Mouse (Mus musculus) myocyte (in vitro differentiated cells): ENCODE measurements around the gene Gch1. TPM values are rescaled to one million over a fixed set of nuclear protein-coding genes. Genes with fewer than 3 reads are reported as not detected.

ENCODE experiments used
- H3K27me3 ChIP-seq: one replicate; pipeline ENCODE4 v1.6.1; 2011; ENCODE audit not compliant: control insufficient read depth, insufficient read depth, insufficient read length
- H3K36me3 ChIP-seq: one replicate; pipeline ENCODE4 v1.6.1; 2011; ENCODE audit not compliant: control insufficient read depth, insufficient read depth
- H3K4me2 ChIP-seq: one replicate; pipeline ENCODE4 v1.6.1; 2011; ENCODE audit warnings: low read depth, control low read depth
- H3K4me3 ChIP-seq: one replicate; pipeline ENCODE4 v1.5.1; 2011; ENCODE audit warnings: mild to moderate bottlenecking, control low read depth, moderate library complexity
- H3K79me2 ChIP-seq: one replicate; pipeline ENCODE4 v1.6.1; 2011; ENCODE audit not compliant: control insufficient read depth, insufficient read depth
- H3ac ChIP-seq: one replicate; pipeline ENCODE4 v1.6.1; 2011; ENCODE audit not compliant: control insufficient read depth, insufficient read length
- CEBPB ChIP-seq: IDR thresholded peaks from 2 replicates; pipeline ENCODE4 v1.6.1; 2011; ENCODE audit warnings: mild to moderate bottlenecking, moderate library complexity; ENCODE audit not compliant: poor library complexity, insufficient read depth, severe bottlenecking
- E2F4 ChIP-seq: IDR thresholded peaks from one replicate; pipeline ENCODE4 v1.6.1; 2011; ENCODE audit warnings: mild to moderate bottlenecking, control low read depth, moderate library complexity; ENCODE audit not compliant: insufficient read depth
- MAX ChIP-seq: IDR thresholded peaks from one replicate; pipeline ENCODE4 v1.6.1; 2011; ENCODE audit warnings: low read depth, mild to moderate bottlenecking, control low read depth
- MYOD1 ChIP-seq, 3 experiments: IDR thresholded peaks; one replicate each; pipeline ENCODE4 v1.6.1; 2011; ENCODE audit warnings: control low read depth in 2 of 3, low read depth in 2 of 3, mild to moderate bottlenecking in 2 of 3, moderate library complexity in 1 of 3; ENCODE audit not compliant: insufficient read length in 2 of 3, control insufficient read depth in 1 of 3
- MYOG ChIP-seq, 3 experiments: IDR thresholded peaks; one replicate each; pipeline ENCODE4 v1.6.1; 2011; ENCODE audit warnings: control low read depth in 2 of 3, low read depth in 2 of 3, mild to moderate bottlenecking in 2 of 3; ENCODE audit not compliant: insufficient read length in 2 of 3, control insufficient read depth in 1 of 3, insufficient read depth in 1 of 3
- POLR2A ChIP-seq: IDR thresholded peaks from one replicate; pipeline ENCODE4 v1.6.1; 2011; ENCODE audit warnings: low read depth, mild to moderate bottlenecking, control low read depth, moderate library complexity; ENCODE audit not compliant: insufficient read length
- POLR2AphosphoS2 ChIP-seq: IDR thresholded peaks from one replicate; pipeline ENCODE4 v1.6.1; 2011; ENCODE audit warnings: low read depth, control low read depth; ENCODE audit not compliant: insufficient read length
- REST ChIP-seq: IDR thresholded peaks from one replicate; pipeline ENCODE4 v1.6.1; 2011; ENCODE audit warnings: mild to moderate bottlenecking, control low read depth, moderate library complexity; ENCODE audit not compliant: insufficient read depth, insufficient read length
- SRF ChIP-seq: IDR thresholded peaks from one replicate; pipeline ENCODE4 v1.6.1; 2011; ENCODE audit warnings: low read depth; ENCODE audit not compliant: control insufficient read depth, insufficient read length
- TCF12 ChIP-seq: IDR thresholded peaks from one replicate; pipeline ENCODE4 v1.6.1; 2011; ENCODE audit warnings: mild to moderate bottlenecking, control low read depth; ENCODE audit not compliant: poor library complexity, insufficient read depth, severe bottlenecking
- TCF3 ChIP-seq: IDR thresholded peaks from one replicate; pipeline ENCODE4 v1.6.1; 2011; ENCODE audit warnings: low read depth, control low read depth; ENCODE audit not compliant: insufficient read length
- USF1 ChIP-seq: IDR thresholded peaks from one replicate; pipeline ENCODE4 v1.6.1; 2011; ENCODE audit warnings: low read depth, mild to moderate bottlenecking, control low read depth, moderate library complexity
- polyA plus RNA-seq: library from polyadenylated mRNA; unstranded; fragments of >200 nt; fragmentation: generic; extraction: Trizol; gene quantifications from one replicate; pipeline ENCODE4 v1.2.1, GENCODE M21; 2012; ENCODE audit warnings: missing spikeins

Gch1 gene
- polyA plus RNA-seq, 1 experiment = 15.0 TPM

GRCm38 (mm10) chr14:47224476-47225325 is 35.5 kb upstream of the Gch1 start:
- Histone ChIP-seq H3K4me2 (no peak overlapping the region), H3K36me3 (no peaks in the 10 kb centered on the region), H3K79me2 (no peaks in the 10 kb centered on the region), H3ac (no peak overlapping the region), H3K4me3 (no peak overlapping the region), H3K27me3 (no peaks in the 10 kb centered on the region)
- TF ChIP-seq POLR2AphosphoS2 (no peak), TCF12 (no peak), REST (no peak), SRF (no peak), POLR2A (no peak), MYOG (IDR thresholded peaks at IDR 0.05; ENCODE audit: control insufficient read depth in 1 of 3, insufficient read depth in 1 of 3, insufficient read length in 2 of 3, low read depth in 2 of 3) (no peak), MYOD1 (IDR thresholded peaks at IDR 0.05; ENCODE audit: control insufficient read depth in 1 of 3, insufficient read length in 2 of 3, low read depth in 2 of 3) (no peak), USF1 (no peak)

- Histone ChIP-seq H3K4me2 (no peak overlapping the region), H3K27me3 (no peaks in the 10 kb centered on the region)
Observed at GRCm38 (mm10) chr14:47222631-47223450, 33.6 kb upstream of the Gch1 start.

GRCm38 (mm10) chr14:47221567-47221966 is 32.4 kb upstream of the Gch1 start:
- no peak for TF ChIP-seq MYOD1 (IDR thresholded peaks at IDR 0.05; ENCODE audit: control insufficient read depth in 1 of 3, insufficient read length in 2 of 3, low read depth in 2 of 3)
- no peak for TF ChIP-seq SRF
- TF ChIP-seq MAX = no peak
- TF ChIP-seq MYOG (IDR thresholded peaks at IDR 0.05; ENCODE audit: control insufficient read depth in 1 of 3, insufficient read depth in 1 of 3, insufficient read length in 2 of 3, low read depth in 2 of 3) = no peak
- no peak for TF ChIP-seq E2F4
- TF ChIP-seq USF1 = no peak
- TF ChIP-seq REST = no peak
- TF ChIP-seq POLR2AphosphoS2 = no peak
- TF ChIP-seq TCF3 = no peak
- TF ChIP-seq CEBPB = no peak
- no peak for TF ChIP-seq POLR2A
- TF ChIP-seq TCF12 = no peak

More at GRCm38 (mm10) chr14:47222631-47223450, 33.6 kb upstream of the Gch1 start:
- H3K4me3 ChIP-seq = no peak overlapping the region
- H3K36me3 ChIP-seq = no peaks in the 10 kb centered on the region
- no peaks in the 10 kb centered on the region for H3K79me2 ChIP-seq
- TF ChIP-seq MYOD1 (IDR thresholded peaks at IDR 0.05; ENCODE audit: control insufficient read depth in 1 of 3, insufficient read length in 2 of 3, low read depth in 2 of 3) (no peak), USF1 (no peak), TCF3 (no peak), E2F4 (no peak), POLR2A (no peak)
- no peak overlapping the region for H3ac ChIP-seq

GRCm38 (mm10) chr14:47220231-47221025 is 31.2 kb upstream of the Gch1 start:
- TF ChIP-seq MYOD1 (IDR thresholded peaks at IDR 0.05; ENCODE audit: control insufficient read depth in 1 of 3, insufficient read length in 2 of 3, low read depth in 2 of 3) (no peak), USF1 (no peak), REST (no peak), MYOG (IDR thresholded peaks at IDR 0.05; ENCODE audit: control insufficient read depth in 1 of 3, insufficient read depth in 1 of 3, insufficient read length in 2 of 3, low read depth in 2 of 3) (no peak), CEBPB (no peak), TCF3 (no peak), MAX (no peak), POLR2A (no peak), SRF (no peak), TCF12 (no peak), E2F4 (no peak), POLR2AphosphoS2 (no peak)
- Histone ChIP-seq H3K4me3 (no peak overlapping the region), H3K36me3 (no peaks in the 10 kb centered on the region), H3ac (no peak overlapping the region), H3K27me3 (no peaks in the 10 kb centered on the region), H3K79me2 (no peaks in the 10 kb centered on the region), H3K4me2 (no peak overlapping the region)

More at GRCm38 (mm10) chr14:47221567-47221966, 32.4 kb upstream of the Gch1 start:
- no peak overlapping the region for H3K4me3 ChIP-seq
- H3K4me2 ChIP-seq = no peak overlapping the region
- no peaks in the 10 kb centered on the region for H3K79me2 ChIP-seq
- no peak overlapping the region for H3ac ChIP-seq
- no peaks in the 10 kb centered on the region for H3K36me3 ChIP-seq
- no peaks in the 10 kb centered on the region for H3K27me3 ChIP-seq
